17 mouse cellular contexts compared by ENCODE assay signal in the genomic region with DNA sequence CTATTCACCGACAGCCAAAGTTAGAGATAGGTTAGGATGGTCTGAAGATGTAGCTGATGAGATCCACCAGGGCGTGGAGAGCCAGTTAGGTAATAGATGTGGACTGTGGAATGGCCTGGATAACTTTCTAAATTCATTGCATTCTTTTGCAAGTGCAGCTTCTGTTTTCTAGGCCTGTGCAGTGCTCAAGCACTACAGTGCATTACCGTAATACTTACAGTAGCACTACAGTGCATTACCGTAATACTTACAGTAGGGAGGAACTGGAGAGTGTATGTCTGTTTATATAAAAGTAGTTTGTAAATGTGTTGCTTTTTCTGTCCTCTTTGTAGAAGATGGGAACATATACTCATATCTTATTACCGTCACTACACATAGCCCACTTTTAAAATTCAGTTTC. TPM values are rescaled to one million over a fixed set of nuclear protein-coding genes. Genes with fewer than 3 reads are reported as not detected.
DNase-seq lines count a peak whose midpoint lies in the region; ATAC-seq and TF ChIP-seq lines count a peak whose summit lies in the region.
"Had no signal": no experiment of that assay in that cellular context is flagged by ENCODE, and none has a peak within 500 bp of the region (broad histone marks: within the 10 kb centered on the region; RNA-seq: fewer than 3 reads in every experiment).

No protein-coding gene starts in this region.

- WGBS in heart, postnatal 0 days, result 44% methylated on average over 5 of the region's 5 CpGs
- WGBS in liver, embryonic 14.5 days (ENCODE audit: insufficient replicate concordance), result 81% methylated on average over 5 of the region's 5 CpGs
- WGBS in forebrain, embryonic 11.5 days, result 90% methylated on average over 5 of the region's 5 CpGs

- no peak overlapping the region for H3K4me3 ChIP-seq in heart, postnatal 0 days (ENCODE audit: low read depth, low read length)
- no peak overlapping the region for H3K4me3 ChIP-seq in liver, embryonic 14.5 days (ENCODE audit: insufficient read depth in 1 of 2, low read depth in 2 of 2, low read length in 2 of 2)
- no peak overlapping the region for H3K4me3 ChIP-seq in forebrain, embryonic 11.5 days (ENCODE audit: low read depth, low read length)
- H3K4me3 ChIP-seq: hindbrain, embryonic 12.5 days; limb, embryonic 13.5 days; midbrain, embryonic 13.5 days; neural tube, embryonic 12.5 days had no signal

- no peak overlapping the region for H3K27ac ChIP-seq in heart, postnatal 0 days (ENCODE audit: low read depth)
- H3K27ac ChIP-seq in liver, embryonic 14.5 days, result no peak overlapping the region
- H3K27ac ChIP-seq in forebrain, embryonic 11.5 days (ENCODE audit: low read depth, low read length), result no peak overlapping the region
- H3K27ac ChIP-seq: hindbrain, embryonic 12.5 days; limb, embryonic 13.5 days; midbrain, embryonic 13.5 days; neural tube, embryonic 12.5 days; stomach, postnatal 0 days had no signal

- H3K36me3 ChIP-seq in heart, postnatal 0 days (replicated peaks; ENCODE audit: control insufficient read depth, insufficient read depth, low read length), result peaks cover 26% of the 10 kb centered on the region
- H3K36me3 ChIP-seq in liver, embryonic 14.5 days (replicated peaks; ENCODE audit: control insufficient read depth, insufficient read depth, low read depth), result peaks cover 33% of the 10 kb centered on the region
- 0 out of 2 replicates have a peak, but pooled peaks cover 4% of the 10 kb centered on the region for H3K36me3 ChIP-seq in forebrain, embryonic 11.5 days (ENCODE audit: control insufficient read depth, insufficient read depth, low read length)

- peak; percentile 69 for ATAC-seq in heart, postnatal 0 days (ENCODE audit: insufficient read depth, low read depth)
- ATAC-seq in Patski, result peak; percentile 87
- ATAC-seq in liver, embryonic 14.5 days (ENCODE audit: insufficient read depth), result peak; percentile 21; the same call in 1 of the 2 replicates
- ATAC-seq in forebrain, embryonic 11.5 days (replicated peaks; ENCODE audit: low FRiP score), result no peak
- ATAC-seq: forebrain, postnatal 0 days; midbrain, embryonic 13.5 days had no signal

- H3K9me3 ChIP-seq in heart, postnatal 0 days (replicated peaks; ENCODE audit: control insufficient read depth, low read length), result no peaks in the 10 kb centered on the region
- no peaks in the 10 kb centered on the region for H3K9me3 ChIP-seq in liver, embryonic 14.5 days (ENCODE audit: control insufficient read depth, low read length)
- no peaks in the 10 kb centered on the region for H3K9me3 ChIP-seq in forebrain, embryonic 11.5 days (ENCODE audit: control insufficient read depth, low read length)
- H3K9me3 ChIP-seq: hindbrain, embryonic 12.5 days; limb, embryonic 13.5 days; midbrain, embryonic 13.5 days; neural tube, embryonic 12.5 days had no signal

- POLR2A ChIA-PET in Patski (lab: Charles Lee), result no interaction called here

- no peaks in the 10 kb centered on the region for H3K27me3 ChIP-seq in heart, postnatal 0 days (ENCODE audit: control insufficient read depth, insufficient read depth, low read length)
- no peaks in the 10 kb centered on the region for H3K27me3 ChIP-seq in Patski
- H3K27me3 ChIP-seq in liver, embryonic 14.5 days (ENCODE audit: control insufficient read depth, insufficient read depth, low read length), result no peaks in the 10 kb centered on the region
- no peaks in the 10 kb centered on the region for H3K27me3 ChIP-seq in forebrain, embryonic 11.5 days (ENCODE audit: control insufficient read depth, insufficient read depth, low read length)
- H3K27me3 ChIP-seq: hindbrain, embryonic 12.5 days; limb, embryonic 13.5 days; midbrain, embryonic 13.5 days; neural tube, embryonic 12.5 days had no signal

- peaks cover 12% of the 10 kb centered on the region for H3K4me1 ChIP-seq in heart, postnatal 0 days (ENCODE audit: control insufficient read depth, insufficient read depth)
- peaks cover 0 to 2% of the 10 kb centered on the region in 2 experiments; a peak in 3 of 4 replicates for H3K4me1 ChIP-seq in liver, embryonic 14.5 days (replicated peaks; ENCODE audit: control insufficient read depth in 2 of 2, insufficient read depth in 2 of 2, low read length in 1 of 2)
- no peaks in the 10 kb centered on the region for H3K4me1 ChIP-seq in forebrain, embryonic 11.5 days (replicated peaks; ENCODE audit: control insufficient read depth, insufficient read depth, low read length)
- H3K4me1 ChIP-seq: hindbrain, embryonic 12.5 days; limb, embryonic 13.5 days; midbrain, embryonic 13.5 days; neural tube, embryonic 12.5 days had no signal

- intact Hi-C loops in heart, postnatal 36 days (cut with DNase I), result no loop called here

- in situ Hi-C loops in Patski (cut with MboI; ENCODE audit: low pct_unique_long_range_greater_than_20kb), result no loop called here

- no peak for TF ChIP-seq EP300 in heart, postnatal 0 days (IDR thresholded peaks at IDR 0.05; ENCODE audit: low read depth)
- no peak for TF ChIP-seq EP300 in liver, embryonic 14.5 days (IDR thresholded peaks at IDR 0.05; ENCODE audit: low read depth)

- TF ChIP-seq CTCF in heart, postnatal 0 days (IDR thresholded peaks at IDR 0.05; ENCODE audit: low read depth), result no peak
- TF ChIP-seq CTCF in Patski (IDR thresholded peaks at IDR 0.05), result no peak
- no peak for TF ChIP-seq CTCF in liver, embryonic 14.5 days (IDR thresholded peaks at IDR 0.05; ENCODE audit: low read depth)

- CTCF ChIA-PET in Patski (lab: Charles Lee), result no interaction called here

- no peak overlapping the region for H3K9ac ChIP-seq in heart, postnatal 0 days (replicated peaks; ENCODE audit: low read depth, low read length)
- no peak overlapping the region for H3K9ac ChIP-seq in liver, embryonic 14.5 days (replicated peaks)
- H3K9ac ChIP-seq in forebrain, embryonic 11.5 days (ENCODE audit: low read length), result no peak overlapping the region
- H3K9ac ChIP-seq: forebrain, postnatal 0 days; hindbrain, embryonic 12.5 days; limb, embryonic 13.5 days; midbrain, embryonic 13.5 days; neural tube, embryonic 12.5 days had no signal

- DNase-seq in heart, postnatal 0 days (ENCODE audit: low spot score), result peak; percentile 58
- DNase-seq in heart, postnatal 36 days, result no peak
- peak; percentile 34 for DNase-seq in 416B (ENCODE audit: low read depth)
- no peak for DNase-seq in Patski (ENCODE audit: low read depth, low spot score)
- DNase-seq in liver, embryonic 14.5 days (ENCODE audit: low read depth in 3 of 3, low spot score in 3 of 3), result no peak
- DNase-seq in right cerebral cortex, postnatal 36 days (ENCODE audit: low spot score in 2 of 2), result no peak
- no peak for DNase-seq in adrenal gland, postnatal 14 days
- no peak for DNase-seq in forebrain, embryonic 11.5 days (ENCODE audit: low spot score)
- DNase-seq: adrenal gland, postnatal 25 days; forebrain, postnatal 0 days; gastrocnemius, postnatal 36 days; layer of hippocampus, postnatal 36 days had no signal

- H3K4me2 ChIP-seq in heart, postnatal 0 days (ENCODE audit: low read depth, low read length), result peak overlapping the region; percentile 25
- no peak overlapping the region for H3K4me2 ChIP-seq in liver, embryonic 14.5 days (ENCODE audit: low read depth)
- H3K4me2 ChIP-seq in forebrain, embryonic 11.5 days (ENCODE audit: low read depth, low read length, severe bottlenecking), result no peak overlapping the region
- H3K4me2 ChIP-seq: hindbrain, embryonic 12.5 days; limb, embryonic 13.5 days; midbrain, embryonic 13.5 days; neural tube, embryonic 12.5 days had no signal

RNA-seq across cellular contexts. Expression of a gene that starts 28.1 kb away (rescaled TPM):
- 33.7 and 39.1 TPM in 2 replicates for total RNA-seq in heart, postnatal 0 days (2014; rRNA removed; ENCODE audit: low replicate concordance)
- polyA plus RNA-seq in heart, postnatal 0 days (2015; fragmentation: Nextera tagmentation; extraction: Ambion mirVana), result 22.4 and 25.4 TPM in 2 replicates
- 10 to 100 TPM; 68.3 to 81.6 TPM for total RNA-seq in heart, postnatal 36 days (2021)
- 34.1 TPM for polyA plus RNA-seq in Patski (2021)
- polyA plus RNA-seq in liver, embryonic 14.5 days (2012; rRNA removed), result 18.2 and 30.4 TPM in 2 replicates
- polyA plus RNA-seq in liver, embryonic 14.5 days (2014; fragmentation: Nextera tagmentation; extraction: Ambion mirVana), result 45.5 and 51.8 TPM in 2 replicates
- total RNA-seq in adrenal gland, postnatal 14 days (2021), result 55.8 and 56.4 TPM in 2 replicates
- polyA plus RNA-seq in forebrain, embryonic 11.5 days (2014; fragmentation: Nextera tagmentation; extraction: Ambion mirVana), result 23.8 and 31.3 TPM in 2 replicates

Comparison
In these comparisons a context has a peak if more than half of its experiments do, and no peak if none do; other contexts are left out.
1. DNase-seq: peak in heart, postnatal 0 days (single experiment) and 416B (single experiment); none in heart, postnatal 36 days (0 of 2), Patski (single experiment), liver, embryonic 14.5 days (0 of 3), right cerebral cortex, postnatal 36 days (0 of 2), adrenal gland, postnatal 14 days (single experiment) and forebrain, embryonic 11.5 days (single experiment).